Mouse (Mus musculus): ENCODE results near the gene Samd1.

Samd1 gene

DNA sequence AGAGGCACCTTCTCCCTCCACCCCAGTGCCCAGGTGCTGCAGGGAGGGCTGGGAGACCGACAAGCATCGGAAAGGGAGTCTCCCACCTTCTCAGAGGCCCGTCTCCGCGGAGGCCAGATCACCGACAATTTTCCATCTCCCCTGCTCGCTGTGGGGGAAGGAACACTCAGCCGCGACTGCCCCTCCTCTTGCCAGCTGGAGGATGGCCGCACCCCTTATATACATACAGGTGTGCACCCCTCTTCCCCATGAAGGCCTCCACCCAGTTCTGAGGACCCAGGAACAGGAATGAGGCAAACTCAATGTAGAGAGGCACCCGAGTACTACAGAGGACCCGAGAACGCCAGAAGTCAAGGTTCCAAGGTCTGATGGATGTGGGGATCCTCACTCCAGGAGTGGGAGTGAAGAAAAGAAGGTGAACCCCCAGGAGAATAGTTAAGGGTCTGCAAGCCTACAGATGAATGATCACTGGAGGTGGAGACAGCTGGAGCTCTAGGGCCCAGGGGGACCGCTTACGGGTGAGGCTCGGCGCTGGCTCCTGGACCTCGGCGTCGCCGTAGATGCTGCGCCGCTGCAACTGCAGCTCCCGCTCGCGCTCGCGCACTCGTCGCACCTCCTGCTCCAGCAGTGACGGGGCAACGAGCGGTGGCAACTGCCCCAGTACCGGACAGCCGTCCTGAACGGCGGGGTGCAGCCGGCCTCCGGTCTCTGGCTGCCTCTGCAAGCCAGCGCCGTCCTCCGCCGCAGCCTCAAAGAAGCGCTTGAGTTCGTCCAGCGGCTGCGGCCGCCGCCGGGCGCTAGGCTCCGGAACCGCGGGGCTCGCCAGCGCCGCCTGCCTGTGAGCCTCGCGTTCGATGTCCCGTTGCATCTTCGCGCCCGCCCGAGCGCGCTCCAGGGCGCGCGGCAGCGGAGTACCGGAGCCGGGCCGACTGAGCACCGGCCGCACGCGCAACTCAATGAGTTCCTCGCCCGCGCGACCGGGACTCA is 13.4 kb downstream of the Samd1 start:
- in situ Hi-C loops (cut with MboI, MseI): loop anchor here in 1 of 2 experiments (10.0 kb wide), 1 partner anchor 334 kb away; no protein-coding TSS in a partner anchor

GRCm38 (mm10) chr8:84011705-84012498 is 14.4 kb downstream of the Samd1 start, which contains the start of gene 2210011C24Rik:
Gene 2210011C24Rik, minus strand, starts transcription at chr8:84012171.
- in situ Hi-C loops (cut with MboI, MseI): loop anchor here in 1 of 2 experiments (10.0 kb wide), 1 partner anchor 333 kb away; no protein-coding TSS in a partner anchor

DNA sequence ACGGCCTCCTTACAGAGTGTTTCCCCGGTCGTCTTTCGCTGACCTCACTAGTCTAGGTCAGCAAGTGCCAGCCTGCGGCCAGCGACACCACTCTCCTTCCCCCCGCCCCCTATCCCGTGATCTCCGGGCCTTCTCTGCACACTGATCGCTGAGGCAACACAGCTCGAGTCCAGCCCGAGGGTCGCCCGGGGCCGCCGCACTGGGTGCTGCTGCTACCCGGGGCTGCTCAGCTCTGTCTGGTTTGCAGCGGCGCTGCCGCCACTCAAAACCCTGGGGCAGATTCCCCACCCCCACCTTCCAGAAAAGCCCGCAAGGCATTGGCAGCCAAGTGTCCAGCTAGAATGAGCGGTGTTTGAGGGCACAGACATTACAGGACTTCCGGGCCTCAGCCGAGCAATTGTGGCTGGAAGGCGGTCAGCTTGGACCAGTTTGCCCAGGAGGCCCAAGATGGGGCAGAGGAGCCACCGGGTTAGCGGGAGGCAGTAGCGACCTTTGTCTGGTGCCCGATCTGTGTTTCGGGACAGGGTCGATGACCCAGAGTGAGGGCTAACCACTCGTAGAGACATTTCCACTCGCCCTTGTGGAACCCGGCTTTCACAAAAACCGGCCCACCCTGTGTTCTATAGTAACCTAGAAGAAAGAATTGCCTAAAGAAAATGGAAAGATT is 15.2 kb downstream of the Samd1 start:
- in situ Hi-C loops (cut with MboI, MseI): loop anchor here in 1 of 2 experiments (10.0 kb wide), 1 partner anchor 332 kb away; no protein-coding TSS in a partner anchor

DNA sequence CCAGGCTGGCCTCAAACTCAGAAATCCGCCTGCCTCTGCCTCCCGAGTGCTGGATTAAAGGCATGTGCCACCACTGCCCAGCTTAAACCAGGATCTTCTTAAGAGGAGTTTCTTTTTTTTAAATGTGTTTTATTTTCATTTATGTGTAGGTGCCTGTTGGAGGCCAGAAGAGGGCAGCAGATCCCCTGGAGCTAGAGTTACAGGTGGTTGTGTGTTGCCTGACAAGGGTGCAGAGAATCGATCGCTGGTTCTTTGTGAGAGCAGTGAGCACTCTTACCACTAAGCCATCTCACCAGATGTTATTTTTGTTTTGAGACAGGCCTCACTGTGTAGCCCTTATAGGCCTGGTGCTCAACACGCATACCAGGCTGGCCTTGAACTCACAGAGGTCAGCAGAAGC is 18.4 kb downstream of the Samd1 start:
- in situ Hi-C loops (cut with MboI, MseI): loop anchor here in 1 of 2 experiments (10.0 kb wide), 1 partner anchor 329 kb away; no protein-coding TSS in a partner anchor

DNA sequence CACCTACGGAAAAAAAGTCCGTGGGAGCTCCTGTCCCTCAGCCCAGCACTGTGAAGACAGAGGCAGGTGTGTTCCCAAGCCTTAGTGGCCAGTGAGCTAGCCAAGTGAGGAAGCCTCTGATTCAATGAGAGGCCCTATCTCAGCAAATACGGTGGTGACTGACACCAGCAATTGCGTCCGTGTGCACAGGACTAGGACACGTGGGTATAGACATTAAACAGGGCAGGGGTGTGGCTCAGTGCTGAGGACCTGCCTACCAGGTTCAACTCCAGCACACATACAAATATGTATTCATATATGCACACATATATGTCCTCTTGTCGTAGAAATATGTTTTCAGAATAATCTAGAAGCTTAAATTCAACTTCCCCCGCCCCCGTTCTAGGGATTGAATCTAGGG is 22.3 kb downstream of the Samd1 start:
- in situ Hi-C loops (cut with MboI, MseI): loop anchor here in 1 of 2 experiments (10.0 kb wide), 1 partner anchor 325 kb away; no protein-coding TSS in a partner anchor

GRCm38 (mm10) chr8:84021096-84021495 is 23.6 kb downstream of the Samd1 start, which contains the start of gene Palm3:
Gene Palm3, plus strand, starts transcription at chr8:84021471.
- in situ Hi-C loops (cut with MboI, MseI): no loop called here

DNA sequence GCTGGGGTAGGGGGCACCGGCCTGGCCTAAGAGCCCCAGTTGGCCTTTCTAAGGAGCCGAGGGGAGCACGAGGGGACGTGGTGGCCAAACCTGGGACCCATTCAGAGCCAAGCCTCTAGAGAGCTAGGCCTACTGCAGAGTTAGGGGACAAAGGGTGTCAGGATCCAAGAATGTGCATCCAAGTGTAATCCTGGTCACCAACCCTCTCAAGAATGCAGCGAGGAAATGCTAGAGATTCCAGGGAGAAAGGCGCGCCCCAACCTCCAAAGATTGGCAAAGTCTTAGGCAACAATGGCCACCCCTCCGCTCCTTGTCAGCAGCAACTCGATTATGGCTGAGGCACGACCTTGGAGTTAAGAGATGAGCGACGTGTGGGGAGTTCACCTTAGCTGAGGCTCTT is 24.1 kb downstream of the Samd1 start:
- in situ Hi-C loops (cut with MboI, MseI): no loop called here

- in situ Hi-C loops (cut with MboI, MseI): no loop called here
These were observed 25.6 kb downstream of the Samd1 start for GRCm38 (mm10) chr8:84023085-84023484.

GRCm38 (mm10) chr8:84023631-84024030 is 26.2 kb downstream of the Samd1 start:
- in situ Hi-C loops (cut with MboI, MseI): no loop called here

- in situ Hi-C loops (cut with MboI, MseI): no loop called here
These were observed 26.7 kb downstream of the Samd1 start for GRCm38 (mm10) chr8:84024171-84024570.

DNA sequence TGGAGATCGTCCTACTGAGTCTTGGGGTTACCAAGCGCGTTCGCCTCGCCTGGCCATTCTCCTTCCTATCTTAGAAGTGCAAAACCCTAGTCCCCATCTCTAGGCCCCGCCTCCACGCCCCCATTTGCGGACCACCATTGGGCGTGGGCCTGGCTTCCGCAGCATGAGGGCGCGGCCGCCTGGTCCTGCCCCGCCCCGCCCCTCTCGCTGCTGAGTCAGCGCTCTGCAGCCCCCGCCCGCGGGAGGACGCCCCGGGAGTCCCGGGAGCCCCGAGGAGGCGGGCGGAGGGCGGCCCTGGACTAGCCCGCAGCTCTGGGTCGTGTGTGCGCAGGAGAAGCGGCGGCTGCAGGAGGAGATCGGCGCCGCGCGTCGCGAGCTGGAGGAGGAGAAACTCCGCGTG is 28.4 kb downstream of the Samd1 start:
- in situ Hi-C loops (cut with MboI, MseI): no loop called here

DNA sequence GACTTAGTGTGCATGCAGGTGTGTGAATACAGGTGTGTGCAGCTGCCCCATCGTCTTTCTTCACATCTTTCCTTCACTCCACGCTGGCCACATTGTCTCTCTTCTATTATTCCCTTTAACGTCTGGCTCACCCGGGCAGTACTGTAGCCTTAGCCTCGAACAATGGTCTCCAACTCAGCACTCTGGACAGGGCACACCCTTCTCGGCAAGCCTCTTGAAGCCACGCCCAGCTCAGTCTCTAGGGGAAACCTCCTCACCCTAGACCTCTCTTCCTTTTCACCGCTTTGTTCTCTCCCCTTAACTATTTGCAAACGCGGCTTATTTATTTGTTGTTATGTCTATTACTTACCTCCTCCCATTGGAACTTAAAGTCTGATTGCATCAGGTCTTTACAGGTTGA is 30.0 kb downstream of the Samd1 start:
- in situ Hi-C loops (cut with MboI, MseI): no loop called here

DNA sequence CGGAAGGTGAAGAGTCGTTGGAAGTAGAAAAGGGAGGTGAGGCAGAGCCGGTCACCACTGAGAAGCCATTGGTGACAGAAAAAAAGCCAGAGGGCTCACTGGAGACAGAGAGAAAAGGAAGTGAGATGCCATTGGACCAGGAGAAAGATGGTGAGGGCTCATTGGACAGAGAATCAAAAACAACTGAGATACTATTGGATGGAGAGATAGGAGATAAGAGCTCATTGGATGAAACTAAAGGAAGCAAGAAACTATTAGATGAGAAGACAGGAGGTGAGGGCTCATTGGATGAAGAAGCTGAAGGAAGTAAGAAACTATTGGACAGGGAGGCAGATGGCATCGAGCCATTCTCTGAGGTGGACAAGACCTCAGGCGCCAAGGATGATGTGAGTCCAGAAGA is 31.8 kb downstream of the Samd1 start:
- in situ Hi-C loops (cut with MboI, MseI): no loop called here

DNA sequence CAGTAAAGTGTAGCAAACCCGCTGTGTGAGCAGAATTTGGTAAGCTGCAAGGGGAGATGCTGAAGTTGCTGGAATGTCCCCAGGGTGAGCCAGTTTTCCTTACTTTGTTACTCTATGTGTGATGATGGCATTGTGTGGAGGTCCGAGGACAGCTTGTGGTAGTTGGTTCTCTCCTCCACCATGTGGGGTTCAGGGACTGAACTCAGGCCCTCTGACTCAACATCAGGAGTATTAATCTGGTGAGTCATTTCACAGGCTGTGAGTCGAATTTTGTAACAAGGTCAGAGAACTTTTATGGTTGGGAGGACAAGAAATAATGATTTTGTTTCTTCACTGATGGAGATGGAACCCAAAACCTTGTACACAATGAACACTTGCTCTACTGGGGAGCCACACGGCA is 35.3 kb downstream of the Samd1 start:
- in situ Hi-C loops (cut with MboI, MseI): no loop called here

DNA sequence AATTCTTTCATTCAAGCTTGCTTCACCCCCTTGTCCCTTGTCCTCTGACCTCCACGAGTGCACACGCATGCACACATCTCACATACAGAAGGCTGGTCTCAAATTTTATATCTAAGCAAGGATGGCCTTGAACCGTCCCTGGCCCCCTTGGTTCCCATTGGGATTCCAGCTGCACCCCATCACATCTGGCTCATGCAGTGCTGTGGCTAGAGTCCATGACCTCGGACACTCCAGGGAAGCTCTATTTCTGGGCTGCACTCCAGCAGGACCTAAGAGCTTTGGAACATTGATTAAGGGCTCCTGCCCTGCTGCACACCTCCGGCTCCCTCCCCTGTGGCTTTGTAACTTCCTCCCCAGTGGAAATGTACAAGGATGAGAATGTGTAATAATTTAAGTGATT is 40.5 kb downstream of the Samd1 start:
- in situ Hi-C loops (cut with MboI, MseI): loop anchor here in 1 of 2 experiments (5.0 kb wide), 1 partner anchor 94 kb away; no protein-coding TSS in a partner anchor

GRCm38 (mm10) chr8:84039050-84039449 is 41.6 kb downstream of the Samd1 start:
- in situ Hi-C loops (cut with MboI, MseI): loop anchor here in 1 of 2 experiments (5.0 kb wide), 1 partner anchor 93 kb away; no protein-coding TSS in a partner anchor

- in situ Hi-C loops (cut with MboI, MseI): no loop called here
These were observed 44.8 kb downstream of the Samd1 start, which contains the start of gene Il27ra for GRCm38 (mm10) chr8:84042066-84042947. Gene Il27ra, minus strand, starts transcription at chr8:84042589.

DNA sequence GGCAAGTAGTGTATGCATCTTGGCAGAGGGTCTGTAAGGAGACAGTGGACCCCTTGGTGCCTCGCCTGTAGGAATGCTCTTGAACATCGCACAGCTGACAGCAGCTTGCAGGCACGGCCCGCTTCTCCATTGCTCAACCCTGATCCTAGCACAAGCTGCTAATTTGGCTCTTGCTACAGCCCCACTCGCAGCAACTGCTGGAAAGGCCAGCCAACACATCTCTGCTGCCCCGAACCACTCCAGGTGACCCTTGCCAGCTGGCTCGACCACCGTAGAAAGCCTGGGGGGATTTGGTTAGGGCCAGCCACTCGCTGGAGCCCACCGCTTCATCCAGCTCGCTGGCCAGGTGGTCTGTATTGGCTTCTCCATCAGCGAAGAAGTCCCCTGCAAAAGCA is 45.5 kb downstream of the Samd1 start:
- in situ Hi-C loops (cut with MboI, MseI): no loop called here

GRCm38 (mm10) chr8:84044103-84044502 is 46.6 kb downstream of the Samd1 start:
- in situ Hi-C loops (cut with MboI, MseI): no loop called here

DNA sequence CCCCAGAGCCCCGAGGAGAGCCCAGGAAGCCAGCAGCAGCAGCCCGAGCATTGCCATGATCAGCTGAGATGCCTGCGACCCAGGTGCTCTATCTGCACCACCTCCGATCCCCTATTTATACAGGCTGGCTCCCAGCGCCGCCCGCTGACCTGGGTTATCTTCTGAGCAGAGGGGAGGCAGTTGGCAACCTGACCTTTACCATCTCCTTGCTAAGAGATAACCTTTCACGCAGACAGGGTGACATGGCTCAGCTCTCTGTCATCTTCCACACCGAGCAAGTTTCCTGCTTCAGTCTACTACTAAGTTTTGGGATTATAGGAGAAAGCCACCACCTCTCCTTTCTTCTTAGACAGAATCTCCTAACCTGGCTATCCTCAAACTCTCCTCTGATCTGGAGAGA is 47.4 kb downstream of the Samd1 start, which contains the start of gene Rln3:
Gene Rln3 (minus strand): TSS at position 101 of the 400 bp plus-strand sequence.
- in situ Hi-C loops (cut with MboI, MseI): no loop called here
